Mouse (Mus musculus): Measurements from ENCODE around the gene Ppa2.

GRCm38 (mm10) chr3:133309954-133310808, at the start of gene Ppa2:
- TF ChIP-seq POLR2A (IDR thresholded peaks at IDR 0.05; ENCODE audit: insufficient read length, low read depth), result peak; percentile 85
- TF ChIP-seq MYOD1 (IDR thresholded peaks at IDR 0.05; ENCODE audit: control insufficient read depth in 1 of 3, insufficient read length in 2 of 3, low read depth in 2 of 3), result peak in 1 of 3 experiments; percentile 11
- no peak for TF ChIP-seq TCF12 (IDR thresholded peaks at IDR 0.05; ENCODE audit: insufficient read depth, poor library complexity, severe bottlenecking)
- no peak for TF ChIP-seq USF1 (IDR thresholded peaks at IDR 0.05; ENCODE audit: low read depth)
- TF ChIP-seq REST (IDR thresholded peaks at IDR 0.05; ENCODE audit: insufficient read depth, insufficient read length), result no peak
- TF ChIP-seq MAX (IDR thresholded peaks at IDR 0.05; ENCODE audit: low read depth), result no peak
- no peak for TF ChIP-seq SRF (IDR thresholded peaks at IDR 0.05; ENCODE audit: control insufficient read depth, insufficient read length, low read depth)
- no peak for TF ChIP-seq TCF3 (IDR thresholded peaks at IDR 0.05; ENCODE audit: insufficient read length, low read depth)
